Mouse (Mus musculus): ENCODE results near the gene Cers6. TPM values are rescaled to one million over a fixed set of nuclear protein-coding genes. Genes with fewer than 3 reads are reported as not detected.

Cers6 gene
- 55.3 and 66.0 TPM in 2 replicates for polyA plus RNA-seq (2015; fragmentation: Nextera tagmentation; extraction: Ambion mirVana)

DNA sequence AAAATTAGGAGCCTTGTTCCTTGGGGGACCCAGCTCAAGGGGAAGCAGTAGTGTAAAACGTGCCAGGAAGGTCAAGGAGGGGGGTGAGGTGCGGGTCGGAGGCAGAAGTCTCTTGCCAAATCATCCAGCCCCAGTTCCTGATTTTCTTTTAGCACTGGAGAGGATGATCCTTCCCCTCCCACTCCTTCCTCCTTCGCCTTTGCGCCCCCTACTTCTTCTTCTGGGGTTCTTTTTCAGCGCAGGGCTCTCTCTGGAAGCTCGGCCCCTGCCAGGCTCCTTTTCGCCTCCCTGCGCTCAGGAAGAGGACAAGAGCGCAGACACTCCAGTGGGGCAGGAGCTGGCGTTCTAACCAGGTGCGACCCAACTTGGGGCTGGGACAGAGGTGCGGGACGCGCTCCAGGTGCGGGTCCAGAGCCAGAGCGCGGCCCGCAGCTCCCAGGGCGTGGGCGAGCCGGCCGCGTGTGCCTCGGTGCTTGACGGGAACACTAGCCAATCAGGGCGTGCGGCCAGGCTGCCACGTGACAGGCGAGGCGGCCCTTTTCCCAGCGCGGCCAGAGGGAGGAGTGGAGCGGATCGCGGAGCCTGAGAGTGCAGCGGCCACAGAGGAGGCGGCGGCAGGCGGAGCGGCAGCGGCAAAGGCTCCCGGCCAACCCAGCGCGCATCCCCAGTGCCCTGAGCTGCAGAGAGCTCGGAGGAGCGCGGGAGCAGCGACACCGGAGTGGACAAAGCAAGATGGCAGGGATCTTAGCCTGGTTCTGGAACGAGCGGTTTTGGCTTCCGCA, at the start of gene Cers6:
Gene Cers6, plus strand, starts transcription at position 538 of the 782 bp plus-strand sequence.
- Histone ChIP-seq H3K9ac (ENCODE audit: low read depth, low read length) (peak within 1 kb of the TSS; percentile 94), H3K4me2 (ENCODE audit: low read length) (peak within 1 kb of the TSS; percentile 80), H3K4me1 (ENCODE audit: control insufficient read depth, insufficient read depth, low read length) (peaks cover 16% of the 10 kb centered on the region), H3K9me3 (replicated peaks; ENCODE audit: control insufficient read depth, low read length, poor library complexity, severe bottlenecking) (no peaks in the 10 kb centered on the region), H3K4me3 (ENCODE audit: low read depth, low read length) (peak within 1 kb of the TSS; percentile 92), H3K36me3 (ENCODE audit: control insufficient read depth, insufficient read depth, low read length) (no peaks in the 10 kb centered on the region), H3K27ac (ENCODE audit: low read length) (peak within 1 kb of the TSS; percentile 85), H3K27me3 (ENCODE audit: control insufficient read depth, insufficient read depth, low read depth, low read length) (no peaks in the 10 kb centered on the region)
- under 1% methylated on average over 53 of the region's 53 CpGs for WGBS
- ATAC-seq, result peak; percentile 98

DNA sequence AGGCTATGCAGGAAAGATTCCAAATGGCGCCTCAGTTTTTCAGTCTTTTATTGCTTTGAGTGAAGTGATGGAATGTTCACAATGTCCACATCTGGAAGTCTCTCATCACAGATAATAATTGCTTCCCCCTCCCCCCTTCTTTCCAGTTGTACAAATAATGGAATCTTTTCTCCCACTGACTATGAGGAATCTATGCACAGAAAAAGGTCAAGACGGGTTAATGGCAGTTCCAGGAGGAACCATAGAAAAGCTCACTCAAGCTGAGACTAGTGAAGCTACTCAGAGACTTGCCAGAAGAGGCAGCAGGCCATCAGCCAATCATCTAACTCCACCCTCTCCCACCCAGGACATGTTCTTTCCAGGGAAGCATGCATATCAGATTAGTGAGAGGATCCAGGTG, 46.8 kb upstream of the Cers6 start:
- H3K36me3 ChIP-seq (ENCODE audit: control insufficient read depth, insufficient read depth, low read length), result no peaks in the 10 kb centered on the region

DNA sequence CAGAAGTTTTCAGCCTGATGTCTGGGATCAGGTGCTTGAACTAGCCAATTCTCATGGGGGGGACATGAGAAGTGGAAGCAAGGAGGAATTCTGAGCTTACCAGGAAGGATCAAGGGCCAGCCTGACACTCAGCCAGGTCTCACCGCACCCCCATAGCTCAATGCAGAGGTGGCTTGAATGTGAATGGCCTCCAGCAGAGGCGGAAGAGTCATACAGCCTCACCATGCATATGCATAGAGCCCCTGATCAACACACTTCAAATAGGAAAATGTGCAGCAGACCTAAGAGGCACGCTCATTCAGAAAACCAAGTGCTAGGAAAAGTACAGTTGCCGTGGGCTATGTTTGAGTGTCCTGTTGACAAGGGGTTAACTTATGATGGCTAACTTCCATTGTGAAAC, 42.2 kb upstream of the Cers6 start:
- 75% methylated on average over 4 of the region's 4 CpGs for WGBS
- Histone ChIP-seq H3K4me2 (ENCODE audit: low read length) (no peak overlapping the region), H3K9ac (ENCODE audit: low read depth, low read length) (no peak overlapping the region), H3K9me3 (replicated peaks; ENCODE audit: control insufficient read depth, low read length, poor library complexity, severe bottlenecking) (no peaks in the 10 kb centered on the region), H3K4me1 (ENCODE audit: control insufficient read depth, insufficient read depth, low read length) (no peaks in the 10 kb centered on the region), H3K4me3 (ENCODE audit: low read depth, low read length) (no peak overlapping the region), H3K27ac (ENCODE audit: low read length) (no peak overlapping the region), H3K36me3 (ENCODE audit: control insufficient read depth, insufficient read depth, low read length) (no peaks in the 10 kb centered on the region), H3K27me3 (ENCODE audit: control insufficient read depth, insufficient read depth, low read depth, low read length) (no peaks in the 10 kb centered on the region)
- no peak for ATAC-seq

More for the DNA sequence above, 46.8 kb upstream of the Cers6 start:
- WGBS, result 64% methylated on average over 2 of the region's 2 CpGs
- no peak overlapping the region for H3K9ac ChIP-seq (ENCODE audit: low read depth, low read length)
- H3K27me3 ChIP-seq (ENCODE audit: control insufficient read depth, insufficient read depth, low read depth, low read length), result no peaks in the 10 kb centered on the region
- ATAC-seq, result no peak
- H3K27ac ChIP-seq (ENCODE audit: low read length), result no peak overlapping the region
- no peak overlapping the region for H3K4me2 ChIP-seq (ENCODE audit: low read length)
- H3K9me3 ChIP-seq (replicated peaks; ENCODE audit: control insufficient read depth, low read length, poor library complexity, severe bottlenecking), result no peaks in the 10 kb centered on the region
- H3K4me1 ChIP-seq (ENCODE audit: control insufficient read depth, insufficient read depth, low read length), result no peaks in the 10 kb centered on the region
- no peak overlapping the region for H3K4me3 ChIP-seq (ENCODE audit: low read depth, low read length)

DNA sequence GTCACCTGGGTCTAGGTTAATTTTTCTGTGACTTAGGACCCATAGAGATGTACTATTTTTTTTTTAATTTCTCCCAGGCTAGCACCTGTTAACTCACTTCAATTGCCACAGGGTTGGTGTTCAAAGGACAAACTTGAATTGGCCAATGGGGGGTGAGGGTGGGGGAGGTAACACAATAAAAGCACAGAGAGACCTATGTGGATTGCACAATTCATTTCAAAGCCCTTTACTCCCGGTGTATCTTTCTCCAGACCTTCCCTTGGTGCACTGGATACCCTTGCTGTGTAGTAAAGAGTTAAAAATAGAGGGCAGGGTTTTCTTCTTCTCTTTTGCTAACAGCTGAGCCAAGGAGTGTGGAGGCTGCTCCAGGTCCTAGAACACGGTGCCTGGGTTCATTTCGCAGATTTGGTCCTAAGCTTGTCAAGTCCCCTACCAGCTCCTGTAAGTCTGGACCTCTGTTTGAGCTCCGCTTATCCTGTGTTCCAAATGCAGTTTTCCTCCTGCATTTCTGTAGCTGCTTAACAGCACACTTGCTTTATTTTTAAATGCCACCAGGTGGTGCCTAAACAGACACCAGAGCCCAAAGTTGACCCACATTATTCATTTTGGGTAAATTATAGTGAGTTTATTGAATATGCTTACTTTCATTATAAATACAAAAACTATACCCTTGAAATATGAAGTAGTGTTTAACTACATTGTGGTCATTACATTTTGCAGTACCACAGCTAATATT, 38.9 kb upstream of the Cers6 start:
- Histone ChIP-seq H3K27ac (ENCODE audit: low read length) (no peak overlapping the region), H3K4me2 (ENCODE audit: low read length) (no peak overlapping the region), H3K36me3 (ENCODE audit: control insufficient read depth, insufficient read depth, low read length) (no peaks in the 10 kb centered on the region), H3K4me1 (ENCODE audit: control insufficient read depth, insufficient read depth, low read length) (no peaks in the 10 kb centered on the region), H3K4me3 (ENCODE audit: low read depth, low read length) (no peak overlapping the region), H3K27me3 (ENCODE audit: control insufficient read depth, insufficient read depth, low read depth, low read length) (no peaks in the 10 kb centered on the region), H3K9ac (ENCODE audit: low read depth, low read length) (no peak overlapping the region), H3K9me3 (replicated peaks; ENCODE audit: control insufficient read depth, low read length, poor library complexity, severe bottlenecking) (no peaks in the 10 kb centered on the region)
- no peak for ATAC-seq
- WGBS, result 71% methylated on average over 4 of the region's 4 CpGs

DNA sequence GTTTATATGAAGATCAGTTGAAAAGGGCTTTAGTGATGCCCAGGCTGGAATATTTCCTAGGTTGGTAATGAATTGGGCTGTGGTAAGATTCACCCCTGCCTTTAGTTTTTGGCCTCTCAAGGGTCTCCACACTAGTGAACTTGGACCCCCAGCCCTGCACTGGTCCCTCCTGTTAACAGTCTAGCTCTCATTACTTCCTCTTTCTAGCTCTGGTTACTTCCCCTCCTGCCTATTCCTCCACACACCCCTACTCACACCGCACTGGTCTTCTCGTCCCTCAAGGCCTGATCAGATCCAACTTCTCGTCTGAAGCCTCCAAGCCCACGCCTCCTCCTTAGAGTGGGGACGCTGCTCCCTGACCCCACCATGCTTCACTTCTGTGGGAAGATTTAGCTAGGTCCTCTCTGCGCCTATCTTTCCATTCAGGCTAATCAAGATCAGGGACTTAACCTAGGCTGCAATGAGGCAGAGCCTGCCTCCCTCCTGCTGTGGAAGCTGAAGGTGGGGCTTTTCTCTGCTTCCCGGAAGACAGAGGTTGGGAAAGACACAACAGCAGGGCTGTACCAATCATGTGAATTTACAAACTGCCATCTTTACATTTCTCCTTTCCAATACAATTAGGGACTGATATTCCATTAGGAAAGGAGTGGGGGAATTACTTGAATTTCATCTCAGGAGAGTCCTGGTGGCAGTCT, 35.8 kb upstream of the Cers6 start:
- H3K27me3 ChIP-seq (ENCODE audit: control insufficient read depth, insufficient read depth, low read depth, low read length), result no peaks in the 10 kb centered on the region
- no peak overlapping the region for H3K27ac ChIP-seq (ENCODE audit: low read length)
- no peak overlapping the region for H3K4me3 ChIP-seq (ENCODE audit: low read depth, low read length)
- 68% methylated on average over 7 of the region's 7 CpGs for WGBS
- no peak for ATAC-seq
- H3K9me3 ChIP-seq (replicated peaks; ENCODE audit: control insufficient read depth, low read length, poor library complexity, severe bottlenecking), result no peaks in the 10 kb centered on the region
- H3K4me2 ChIP-seq (ENCODE audit: low read length), result no peak overlapping the region
- no peaks in the 10 kb centered on the region for H3K4me1 ChIP-seq (ENCODE audit: control insufficient read depth, insufficient read depth, low read length)
- no peaks in the 10 kb centered on the region for H3K36me3 ChIP-seq (ENCODE audit: control insufficient read depth, insufficient read depth, low read length)
- no peak overlapping the region for H3K9ac ChIP-seq (ENCODE audit: low read depth, low read length)

DNA sequence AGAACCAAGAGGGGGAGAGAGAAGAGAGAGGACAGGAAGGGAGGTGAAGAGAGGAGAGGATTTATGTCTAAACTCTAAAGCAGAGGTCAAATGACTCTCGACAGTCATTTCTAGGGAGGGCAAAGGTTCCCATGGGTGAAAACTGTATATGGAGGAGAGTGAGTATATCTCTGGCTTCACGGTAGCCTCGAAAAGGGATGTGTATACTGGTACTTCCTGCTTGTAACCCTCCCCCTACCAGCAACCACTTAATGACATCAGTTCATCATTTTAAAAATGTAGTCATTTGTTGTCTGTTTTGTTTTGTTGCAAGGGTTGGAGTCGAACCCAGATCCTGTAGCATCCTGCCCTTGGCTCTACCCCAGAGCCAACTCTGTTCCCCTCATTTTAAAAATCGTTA, 17.9 kb upstream of the Cers6 start:
- Histone ChIP-seq H3K9me3 (replicated peaks; ENCODE audit: control insufficient read depth, low read length, poor library complexity, severe bottlenecking) (no peaks in the 10 kb centered on the region), H3K36me3 (ENCODE audit: control insufficient read depth, insufficient read depth, low read length) (no peaks in the 10 kb centered on the region), H3K4me3 (ENCODE audit: low read depth, low read length) (no peak overlapping the region), H3K27me3 (ENCODE audit: control insufficient read depth, insufficient read depth, low read depth, low read length) (no peaks in the 10 kb centered on the region), H3K27ac (ENCODE audit: low read length) (no peak overlapping the region), H3K4me2 (ENCODE audit: low read length) (no peak overlapping the region), H3K9ac (ENCODE audit: low read depth, low read length) (no peak overlapping the region), H3K4me1 (ENCODE audit: control insufficient read depth, insufficient read depth, low read length) (no peaks in the 10 kb centered on the region)
- ATAC-seq, result no peak
- WGBS, result 92% methylated on average over 5 of the region's 5 CpGs

DNA sequence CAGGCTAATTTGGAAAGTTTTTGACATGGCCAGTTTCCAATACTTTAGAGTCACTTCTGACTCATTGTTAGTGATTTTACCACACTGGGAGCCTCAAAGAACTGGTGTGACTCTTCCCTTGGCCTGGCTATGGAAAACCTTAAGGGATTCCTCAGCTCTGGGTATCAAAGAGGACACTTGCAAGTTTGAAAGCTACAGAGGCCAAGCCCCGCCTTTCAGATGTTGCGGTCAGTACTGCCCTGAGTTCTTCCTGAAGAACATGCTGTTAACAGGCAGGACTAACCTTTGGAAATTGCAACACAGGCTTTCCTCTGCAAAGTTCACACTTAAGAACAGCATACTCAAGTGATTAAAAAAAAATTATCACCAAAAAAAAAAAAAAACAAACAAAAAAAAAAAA, 16.7 kb upstream of the Cers6 start:
- no peak overlapping the region for H3K4me3 ChIP-seq (ENCODE audit: low read depth, low read length)

DNA sequence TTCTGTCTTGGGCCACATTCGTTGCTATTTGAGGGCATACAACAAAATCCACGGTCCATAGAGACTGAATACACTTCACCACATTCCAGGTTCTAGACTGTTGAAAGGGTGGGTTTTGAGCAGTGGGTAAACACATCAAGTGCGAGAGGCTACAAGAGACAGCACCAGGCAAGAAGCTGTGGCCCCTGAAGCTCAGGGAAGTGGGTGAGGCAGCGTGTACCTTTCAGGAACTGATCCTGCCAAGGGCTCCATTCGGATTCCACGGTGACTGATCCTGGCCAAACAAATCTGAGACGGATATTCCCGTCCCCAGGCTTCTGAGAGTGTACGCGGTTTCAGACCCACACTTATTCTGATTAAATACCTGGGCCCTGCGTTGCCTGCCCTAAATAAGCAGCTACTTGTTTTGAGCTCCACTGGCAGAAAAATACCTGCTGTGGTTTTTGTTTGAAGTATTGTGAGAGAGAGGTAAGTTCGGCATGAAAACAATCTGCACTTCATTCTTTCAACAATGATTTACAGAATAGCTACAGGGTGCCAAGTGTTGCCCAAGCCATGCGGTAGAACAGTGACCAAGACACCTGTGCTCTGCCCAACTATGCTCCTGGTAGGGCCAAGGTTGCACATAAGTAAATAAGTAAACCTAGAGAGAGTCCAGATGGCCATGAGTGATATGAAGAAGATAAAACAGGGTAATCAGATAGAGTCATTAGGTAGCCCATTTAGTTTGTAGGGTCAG, 16.1 kb upstream of the Cers6 start:
- no peaks in the 10 kb centered on the region for H3K27me3 ChIP-seq (ENCODE audit: control insufficient read depth, insufficient read depth, low read depth, low read length)
- H3K9ac ChIP-seq (ENCODE audit: low read depth, low read length), result no peak overlapping the region
- H3K4me1 ChIP-seq (ENCODE audit: control insufficient read depth, insufficient read depth, low read length), result no peaks in the 10 kb centered on the region
- no peaks in the 10 kb centered on the region for H3K9me3 ChIP-seq (replicated peaks; ENCODE audit: control insufficient read depth, low read length, poor library complexity, severe bottlenecking)
- H3K4me3 ChIP-seq (ENCODE audit: low read depth, low read length), result no peak overlapping the region
- no peak overlapping the region for H3K4me2 ChIP-seq (ENCODE audit: low read length)
- H3K36me3 ChIP-seq (ENCODE audit: control insufficient read depth, insufficient read depth, low read length), result no peaks in the 10 kb centered on the region
- no peak overlapping the region for H3K27ac ChIP-seq (ENCODE audit: low read length)
- ATAC-seq, result no peak
- 85% methylated on average over 13 of the region's 13 CpGs for WGBS

More for the DNA sequence above, 16.7 kb upstream of the Cers6 start:
- H3K27ac ChIP-seq (ENCODE audit: low read length), result no peak overlapping the region
- 90% methylated on average over 2 of the region's 2 CpGs for WGBS
- H3K9ac ChIP-seq (ENCODE audit: low read depth, low read length), result no peak overlapping the region
- H3K4me1 ChIP-seq (ENCODE audit: control insufficient read depth, insufficient read depth, low read length), result no peaks in the 10 kb centered on the region
- no peak overlapping the region for H3K4me2 ChIP-seq (ENCODE audit: low read length)
- ATAC-seq, result no peak
- H3K9me3 ChIP-seq (replicated peaks; ENCODE audit: control insufficient read depth, low read length, poor library complexity, severe bottlenecking), result no peaks in the 10 kb centered on the region
- H3K36me3 ChIP-seq (ENCODE audit: control insufficient read depth, insufficient read depth, low read length), result no peaks in the 10 kb centered on the region
- H3K27me3 ChIP-seq (ENCODE audit: control insufficient read depth, insufficient read depth, low read depth, low read length), result no peaks in the 10 kb centered on the region
